Mouse (Mus musculus) midbrain, embryonic 13.5 days (tissue): Measurements from ENCODE around the gene Wdr66. TPM values are rescaled to one million over a fixed set of nuclear protein-coding genes. Genes with fewer than 3 reads are reported as not detected.

Experiments used
- ATAC-seq: fragments of 200-750 bp; cut with Nextera tagmentation; 2 replicates; pipeline ENCODE4 v1.8.0; 2017; ENCODE audit warnings: mild to moderate bottlenecking, moderate TSS enrichment, moderate library complexity
- H3K27ac ChIP-seq: fragments of 300-500 bp; sonication (generic); 2 replicates; pipeline ENCODE4 v1.5.1; 2015; ENCODE audit warnings: inconsistent platforms, mild to moderate bottlenecking, moderate library complexity
- H3K27me3 ChIP-seq: fragments of 300-500 bp; sonication (generic); 2 replicates; pipeline ENCODE4 v1.6.1; 2015; ENCODE audit warnings: mild to moderate bottlenecking, inconsistent platforms
- H3K36me3 ChIP-seq: fragments of 300-500 bp; sonication (generic); 2 replicates; pipeline ENCODE4 v1.6.1; 2015; ENCODE audit warnings: mild to moderate bottlenecking, inconsistent platforms
- H3K4me1 ChIP-seq: fragments of 300-500 bp; sonication (generic); replicated peaks from 2 replicates; pipeline ENCODE4 v1.6.1; 2015; ENCODE audit warnings: inconsistent platforms
- H3K4me2 ChIP-seq: fragments of 300-500 bp; sonication (generic); replicated peaks from 2 replicates; pipeline ENCODE4 v1.6.1; 2015; ENCODE audit warnings: moderate library complexity, mild to moderate bottlenecking, inconsistent platforms
- H3K4me3 ChIP-seq: fragments of 300-500 bp; sonication (generic); replicated peaks from 2 replicates; pipeline ENCODE4 v1.5.1; 2015; ENCODE audit warnings: mild to moderate bottlenecking, inconsistent platforms
- H3K9ac ChIP-seq: fragments of 300-500 bp; sonication (generic); replicated peaks from 2 replicates; pipeline ENCODE4 v1.6.1; 2015; ENCODE audit warnings: mild to moderate bottlenecking, inconsistent platforms
- H3K9me3 ChIP-seq: fragments of 300-500 bp; sonication (generic); 2 replicates; pipeline ENCODE4 v1.6.1; 2016; ENCODE audit warnings: mild to moderate bottlenecking, inconsistent platforms
- WGBS: fragments of 180-500 bp; shearing (Covaris S2); methylation state at CpG from one replicate; pipeline ENCODE4 v1.1.7; 2015; 5-methylcytosine and 5-hydroxymethylcytosine counted together
- polyA plus RNA-seq: library from polyadenylated mRNA; unstranded; fragments of >200 nt; fragmentation: Nextera tagmentation; extraction: Ambion mirVana; gene quantifications from 2 replicates; pipeline ENCODE4 v1.2.1, GENCODE M21; 2015

Wdr66 gene
- polyA plus RNA-seq, 1 experiment from 2014 or later, result 1.2 TPM

- peak; percentile 60 for ATAC-seq
- Histone ChIP-seq H3K4me2 (peak overlapping the region; percentile 91), H3K9me3 (no peaks in the 10 kb centered on the region), H3K36me3 (peaks cover 7% of the 10 kb centered on the region), H3K4me1 (peaks cover 45% of the 10 kb centered on the region), H3K27me3 (no peaks in the 10 kb centered on the region), H3K4me3 (peak overlapping the region; percentile 93), H3K9ac (peak overlapping the region; percentile 99), H3K27ac (peak overlapping the region; percentile 99)
- 0% methylated on average over 22 of the region's 22 CpGs for WGBS
These were observed 94.2 kb downstream of the Wdr66 start for GRCm38 (mm10) chr5:123345853-123346654.

DNA sequence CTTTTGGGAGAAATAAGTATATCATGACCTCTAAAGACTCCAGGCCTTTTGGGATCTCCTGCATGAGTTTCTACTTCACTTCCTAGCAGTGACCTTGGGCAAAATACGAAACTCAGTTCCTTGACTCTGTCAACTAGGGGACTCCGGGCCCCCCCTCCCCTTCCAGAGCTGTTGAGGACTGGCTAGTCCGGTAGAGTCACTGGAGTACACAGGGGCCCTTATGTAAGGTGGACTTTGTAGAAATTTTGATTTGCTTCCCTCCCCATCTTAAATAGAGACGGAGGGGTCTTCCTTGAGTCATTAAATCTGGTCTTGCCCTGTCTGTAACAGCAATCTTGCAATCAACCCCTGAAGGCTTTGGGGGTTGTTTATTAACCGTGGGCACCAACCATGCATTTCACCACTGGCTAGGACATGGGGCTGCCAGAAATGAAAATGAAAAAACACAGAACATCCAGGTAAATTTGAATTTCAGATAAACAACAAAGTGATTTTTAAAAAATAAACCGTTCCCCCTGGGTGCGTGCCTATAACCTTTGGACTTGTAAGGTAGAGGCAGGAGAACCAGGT, 94.9 kb downstream of the Wdr66 start:
- 61% methylated on average over 7 of the region's 7 CpGs for WGBS
- ATAC-seq, result no peak
- Histone ChIP-seq H3K27me3 (no peaks in the 10 kb centered on the region), H3K36me3 (peaks cover 11% of the 10 kb centered on the region), H3K4me3 (peak overlapping the region; percentile 93), H3K4me1 (peaks cover 51% of the 10 kb centered on the region), H3K9me3 (no peaks in the 10 kb centered on the region), H3K9ac (peak overlapping the region; percentile 99), H3K27ac (peak overlapping the region; percentile 99), H3K4me2 (peak overlapping the region; percentile 91)

DNA sequence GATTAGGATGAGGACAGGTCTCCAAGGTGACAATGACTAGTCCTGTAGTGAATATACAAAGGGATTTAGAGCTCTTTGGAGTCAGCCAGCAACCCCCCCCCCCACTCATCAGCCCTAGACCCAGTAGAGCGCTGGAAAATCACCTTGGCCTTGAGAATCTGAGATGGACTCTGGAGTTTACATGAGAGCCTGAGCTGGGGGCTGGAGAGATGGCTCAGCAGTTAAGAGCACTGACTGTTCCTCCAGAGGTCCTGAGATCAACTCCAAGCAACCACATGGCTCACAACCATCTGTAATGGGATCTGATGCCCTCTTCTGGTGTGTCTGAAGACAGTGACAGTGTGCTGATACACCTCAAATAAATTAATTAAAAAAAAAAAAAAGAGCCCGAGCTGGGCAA, 96.1 kb downstream of the Wdr66 start:
- H3K27me3 ChIP-seq, result no peaks in the 10 kb centered on the region
- no peak overlapping the region for H3K9ac ChIP-seq
- no peaks in the 10 kb centered on the region for H3K9me3 ChIP-seq
- ATAC-seq, result no peak
- WGBS, result 81% methylated on average over 2 of the region's 2 CpGs
- 0 out of 2 replicates have a peak overlapping the region, but pooled peaks have one; percentile 19 for H3K27ac ChIP-seq
- peaks cover 56% of the 10 kb centered on the region for H3K4me1 ChIP-seq
- peaks cover 18% of the 10 kb centered on the region for H3K36me3 ChIP-seq
- H3K4me3 ChIP-seq, result no peak overlapping the region
- peak overlapping the region; percentile 91; the same call in 1 of the 2 replicates for H3K4me2 ChIP-seq

GRCm38 (mm10) chr5:123350386-123350785, 98.5 kb downstream of the Wdr66 start:
- no peak overlapping the region for H3K9ac ChIP-seq
- H3K27me3 ChIP-seq, result no peaks in the 10 kb centered on the region
- H3K9me3 ChIP-seq, result no peaks in the 10 kb centered on the region
- peaks cover 55% of the 10 kb centered on the region for H3K4me1 ChIP-seq
- H3K4me2 ChIP-seq, result no peak overlapping the region
- H3K4me3 ChIP-seq, result no peak overlapping the region
- H3K36me3 ChIP-seq, result peaks cover 33% of the 10 kb centered on the region
- 79% methylated on average over 10 of the region's 10 CpGs for WGBS
- H3K27ac ChIP-seq, result no peak overlapping the region
- no peak for ATAC-seq

DNA sequence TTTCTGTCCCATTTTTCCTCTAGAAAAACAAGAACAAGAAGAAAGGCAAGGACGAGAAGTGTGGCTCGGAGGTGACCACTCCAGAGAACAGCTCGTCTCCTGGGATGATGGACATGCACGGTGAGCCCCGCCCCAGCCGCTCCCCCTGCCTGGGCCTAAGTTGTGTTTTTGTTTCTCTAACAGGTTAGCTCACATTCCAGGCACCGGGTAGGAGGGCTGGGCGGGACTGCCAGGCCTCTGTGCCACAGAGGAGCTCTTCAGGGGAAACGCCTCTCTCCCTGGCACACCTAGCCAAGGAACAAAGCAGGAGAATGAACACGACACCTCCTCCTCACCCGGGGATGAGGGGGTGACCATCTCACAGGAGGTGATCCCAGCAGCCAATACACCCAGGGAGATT, 104.0 kb downstream of the Wdr66 start:
- Histone ChIP-seq H3K27ac (no peak overlapping the region), H3K4me2 (no peak overlapping the region), H3K9me3 (no peaks in the 10 kb centered on the region), H3K9ac (no peak overlapping the region), H3K4me1 (peaks cover 16% of the 10 kb centered on the region; the same call in 1 of the 2 replicates), H3K27me3 (no peaks in the 10 kb centered on the region), H3K4me3 (no peak overlapping the region), H3K36me3 (peaks cover 80% of the 10 kb centered on the region)
- WGBS, result 86% methylated on average over 11 of the region's 11 CpGs
- no peak for ATAC-seq

DNA sequence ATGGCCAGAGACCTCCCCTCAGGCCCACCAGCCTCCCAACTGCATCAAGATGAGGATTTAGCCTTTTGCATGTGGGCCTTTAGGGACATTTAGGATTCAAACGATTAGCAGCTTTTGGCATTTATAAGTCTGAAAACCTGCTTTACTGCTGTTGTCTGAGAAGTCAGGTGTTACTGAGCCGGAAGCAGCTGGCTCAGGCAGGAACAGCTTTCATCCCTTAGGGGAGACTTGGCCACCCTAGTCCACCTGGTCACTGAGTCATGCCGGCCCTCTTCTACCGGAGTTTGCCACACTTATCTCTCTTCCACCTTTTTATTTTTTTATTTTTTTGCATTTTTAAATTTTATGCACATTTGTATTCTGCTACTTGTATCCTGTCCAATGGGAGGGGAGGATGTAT, 105.4 kb downstream of the Wdr66 start:
- Histone ChIP-seq H3K4me2 (no peak overlapping the region), H3K9ac (no peak overlapping the region), H3K27me3 (no peaks in the 10 kb centered on the region), H3K4me3 (no peak overlapping the region), H3K27ac (no peak overlapping the region), H3K36me3 (peaks cover 84% of the 10 kb centered on the region), H3K4me1 (peaks cover 9% of the 10 kb centered on the region; the same call in 1 of the 2 replicates), H3K9me3 (no peaks in the 10 kb centered on the region)
- no peak for ATAC-seq
- 92% methylated on average over 4 of the region's 4 CpGs for WGBS

DNA sequence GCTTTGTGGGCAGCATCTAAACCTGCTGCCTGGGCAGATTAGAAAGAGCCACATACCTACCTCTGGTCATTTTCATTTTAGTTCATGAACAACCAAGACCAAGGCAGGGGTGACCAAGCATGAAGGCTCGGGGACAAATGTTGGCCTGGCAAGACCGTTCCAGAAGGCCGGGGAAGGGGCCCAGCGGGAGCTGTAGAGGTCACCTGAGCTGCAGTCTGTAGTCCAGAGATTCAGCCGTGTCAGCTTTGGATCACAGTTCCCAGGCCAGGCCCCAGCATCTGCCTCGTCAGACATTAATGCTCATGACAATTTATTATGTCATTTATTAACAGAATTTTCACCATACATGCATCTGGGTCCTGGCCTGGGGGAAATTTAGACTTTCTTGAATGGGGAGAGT, 107.5 kb downstream of the Wdr66 start:
- WGBS, result 91% methylated on average over 6 of the region's 6 CpGs
- no peak overlapping the region for H3K27ac ChIP-seq
- ATAC-seq, result no peak
- H3K4me2 ChIP-seq, result no peak overlapping the region
- no peaks in the 10 kb centered on the region for H3K4me1 ChIP-seq
- no peaks in the 10 kb centered on the region for H3K9me3 ChIP-seq
- peaks cover 99% of the 10 kb centered on the region for H3K36me3 ChIP-seq
- no peak overlapping the region for H3K4me3 ChIP-seq
- H3K9ac ChIP-seq, result no peak overlapping the region
- H3K27me3 ChIP-seq, result no peaks in the 10 kb centered on the region

GRCm38 (mm10) chr5:123362911-123363310, 111.0 kb downstream of the Wdr66 start:
- ATAC-seq, result no peak
- peaks cover 96% of the 10 kb centered on the region for H3K36me3 ChIP-seq
- 88% methylated on average over 4 of the region's 4 CpGs for WGBS
- no peaks in the 10 kb centered on the region for H3K4me1 ChIP-seq
- H3K27me3 ChIP-seq, result no peaks in the 10 kb centered on the region
- H3K4me3 ChIP-seq, result no peak overlapping the region
- H3K9ac ChIP-seq, result no peak overlapping the region
- no peak overlapping the region for H3K4me2 ChIP-seq
- H3K9me3 ChIP-seq, result no peaks in the 10 kb centered on the region
- no peak overlapping the region for H3K27ac ChIP-seq

DNA sequence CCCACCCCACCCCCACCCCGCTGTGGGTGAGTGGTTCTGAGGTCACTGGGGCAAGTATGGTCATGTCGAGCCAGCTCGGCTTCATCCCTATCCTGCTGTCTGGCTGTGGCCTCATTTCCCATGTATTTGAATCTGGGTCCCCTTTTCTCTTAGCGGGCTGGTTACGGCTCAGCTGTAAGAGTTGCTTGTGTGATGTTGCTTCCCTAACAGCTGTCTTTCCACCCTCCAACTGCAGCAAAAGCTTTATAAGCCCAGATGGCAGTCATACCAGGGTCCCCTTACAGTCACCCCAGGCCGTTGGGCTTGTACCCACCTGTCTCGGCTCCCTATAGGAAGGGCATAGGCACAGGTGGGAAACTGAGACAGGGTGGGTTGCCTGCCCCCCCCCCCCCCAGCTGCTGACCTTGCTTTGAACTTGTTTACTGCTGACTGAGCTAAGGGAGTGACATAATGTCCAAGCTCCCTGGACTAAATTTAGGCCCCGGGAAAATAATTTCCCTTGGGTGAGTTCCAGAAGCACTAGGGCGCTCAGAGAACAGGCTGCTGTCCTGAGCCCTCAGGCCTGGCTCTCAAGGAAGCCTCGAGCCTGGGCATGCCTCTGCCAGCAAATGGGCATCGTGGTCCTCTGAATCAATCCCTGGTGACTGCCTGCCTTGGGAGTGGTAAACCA, 112.5 kb downstream of the Wdr66 start:
- H3K27ac ChIP-seq, result no peak overlapping the region
- H3K4me3 ChIP-seq, result no peak overlapping the region
- no peaks in the 10 kb centered on the region for H3K27me3 ChIP-seq
- H3K9ac ChIP-seq, result no peak overlapping the region
- no peaks in the 10 kb centered on the region for H3K4me1 ChIP-seq
- H3K9me3 ChIP-seq, result no peaks in the 10 kb centered on the region
- H3K4me2 ChIP-seq, result no peak overlapping the region
- no peak for ATAC-seq
- peaks cover 91% of the 10 kb centered on the region for H3K36me3 ChIP-seq
- WGBS, result 93% methylated on average over 11 of the region's 11 CpGs

GRCm38 (mm10) chr5:123368869-123369488, 117.1 kb downstream of the Wdr66 start:
- WGBS, result 79% methylated on average over 13 of the region's 13 CpGs
- H3K4me1 ChIP-seq, result no peaks in the 10 kb centered on the region
- no peak overlapping the region for H3K4me3 ChIP-seq
- no peak overlapping the region for H3K4me2 ChIP-seq
- no peaks in the 10 kb centered on the region for H3K9me3 ChIP-seq
- H3K36me3 ChIP-seq, result peaks cover 90% of the 10 kb centered on the region
- H3K27me3 ChIP-seq, result no peaks in the 10 kb centered on the region
- H3K9ac ChIP-seq, result no peak overlapping the region
- no peak for ATAC-seq
- no peak overlapping the region for H3K27ac ChIP-seq

DNA sequence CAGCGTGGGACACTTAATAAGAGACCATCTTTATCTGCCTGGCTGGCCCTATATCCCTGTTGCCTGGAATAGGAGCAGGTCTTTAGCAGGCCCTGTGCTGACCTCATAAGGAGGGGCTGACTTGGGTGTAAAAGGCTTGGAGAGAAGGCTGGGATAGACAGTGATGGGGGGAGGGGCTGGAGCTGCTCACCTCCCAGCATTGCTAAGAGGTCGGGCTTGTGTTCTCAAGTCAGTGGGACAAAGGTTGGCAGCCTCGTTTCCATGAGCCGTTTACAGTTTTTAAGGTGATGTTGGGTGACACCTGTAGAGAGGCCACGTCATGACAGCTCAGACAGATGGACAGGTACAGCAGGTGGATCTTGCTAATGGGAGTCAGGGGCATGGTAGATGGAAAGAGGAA, 118.1 kb downstream of the Wdr66 start:
- no peaks in the 10 kb centered on the region for H3K27me3 ChIP-seq
- WGBS, result 96% methylated on average over 5 of the region's 5 CpGs
- no peaks in the 10 kb centered on the region for H3K9me3 ChIP-seq
- no peak overlapping the region for H3K4me3 ChIP-seq
- no peak for ATAC-seq
- H3K36me3 ChIP-seq, result peaks cover 85% of the 10 kb centered on the region
- no peak overlapping the region for H3K27ac ChIP-seq
- H3K9ac ChIP-seq, result no peak overlapping the region
- no peaks in the 10 kb centered on the region for H3K4me1 ChIP-seq
- no peak overlapping the region for H3K4me2 ChIP-seq

- Histone ChIP-seq H3K4me3 (no peak overlapping the region), H3K9me3 (no peaks in the 10 kb centered on the region), H3K36me3 (peaks cover 45% of the 10 kb centered on the region), H3K27me3 (no peaks in the 10 kb centered on the region), H3K4me1 (no peaks in the 10 kb centered on the region), H3K9ac (no peak overlapping the region), H3K27ac (no peak overlapping the region), H3K4me2 (no peak overlapping the region)
- no peak for ATAC-seq
- 91% methylated on average over 10 of the region's 10 CpGs for WGBS
These were observed 123.4 kb downstream of the Wdr66 start for GRCm38 (mm10) chr5:123375262-123375661.
